Mouse (Mus musculus) hindbrain, embryonic 13.5 days (tissue): Measurements from ENCODE around the gene BC147527. TPM values are rescaled to one million over a fixed set of nuclear protein-coding genes. Genes with fewer than 3 reads are reported as not detected.

Source experiments
- ATAC-seq: fragments of 200-750 bp; cut with Nextera tagmentation; 2 replicates; pipeline ENCODE4 v1.8.0; 2017; ENCODE audit warnings: moderate TSS enrichment; ENCODE audit not compliant: low FRiP score
- H3K27ac ChIP-seq: fragments of 300-500 bp; sonication (generic); 2 replicates; pipeline ENCODE4 v1.5.1; 2015; ENCODE audit warnings: inconsistent platforms, mild to moderate bottlenecking, moderate library complexity
- H3K27me3 ChIP-seq: fragments of 300-500 bp; sonication (generic); 2 replicates; pipeline ENCODE4 v1.6.1; 2015; ENCODE audit warnings: mild to moderate bottlenecking, inconsistent platforms
- H3K36me3 ChIP-seq: fragments of 300-500 bp; sonication (generic); 2 replicates; pipeline ENCODE4 v1.6.1; 2015; ENCODE audit warnings: mild to moderate bottlenecking, inconsistent platforms
- H3K4me1 ChIP-seq: fragments of 300-500 bp; sonication (generic); replicated peaks from 2 replicates; pipeline ENCODE4 v1.6.1; 2015; ENCODE audit warnings: inconsistent platforms
- H3K4me2 ChIP-seq: fragments of 300-500 bp; sonication (generic); 2 replicates; pipeline ENCODE4 v1.6.1; 2015; ENCODE audit warnings: inconsistent platforms, mild to moderate bottlenecking, moderate library complexity
- H3K4me3 ChIP-seq: fragments of 300-500 bp; sonication (generic); 2 replicates; pipeline ENCODE4 v1.5.1; 2015; ENCODE audit warnings: mild to moderate bottlenecking, inconsistent platforms
- H3K9ac ChIP-seq: fragments of 300-500 bp; sonication (generic); 2 replicates; pipeline ENCODE4 v1.6.1; 2015; ENCODE audit warnings: mild to moderate bottlenecking, inconsistent platforms
- H3K9me3 ChIP-seq: fragments of 300-500 bp; sonication (generic); 2 replicates; pipeline ENCODE4 v1.6.1; 2016; ENCODE audit warnings: inconsistent platforms
- WGBS: fragments of 180-500 bp; shearing (Covaris S2); methylation state at CpG from one replicate; pipeline ENCODE4 v1.1.7; 2015; 5-methylcytosine and 5-hydroxymethylcytosine counted together
- polyA plus RNA-seq: library from polyadenylated mRNA; unstranded; fragments of >200 nt; fragmentation: Nextera tagmentation; extraction: Ambion mirVana; gene quantifications from 2 replicates; pipeline ENCODE4 v1.2.1, GENCODE M21; 2015

The BC147527 gene
- polyA plus RNA-seq, 1 experiment from 2014 or later = 0.10 TPM

GRCm38 (mm10) chr13:120320183-120320582 is 20.0 kb downstream of the BC147527 start:
- Histone ChIP-seq H3K4me3 (no peak overlapping the region), H3K9ac (no peak overlapping the region), H3K27me3 (no peaks in the 10 kb centered on the region), H3K27ac (no peak overlapping the region), H3K4me2 (no peak overlapping the region), H3K9me3 (no peaks in the 10 kb centered on the region), H3K4me1 (no peaks in the 10 kb centered on the region), H3K36me3 (no peaks in the 10 kb centered on the region)
- ATAC-seq = no peak
- 75% methylated on average over 3 of the region's 3 CpGs for WGBS

DNA sequence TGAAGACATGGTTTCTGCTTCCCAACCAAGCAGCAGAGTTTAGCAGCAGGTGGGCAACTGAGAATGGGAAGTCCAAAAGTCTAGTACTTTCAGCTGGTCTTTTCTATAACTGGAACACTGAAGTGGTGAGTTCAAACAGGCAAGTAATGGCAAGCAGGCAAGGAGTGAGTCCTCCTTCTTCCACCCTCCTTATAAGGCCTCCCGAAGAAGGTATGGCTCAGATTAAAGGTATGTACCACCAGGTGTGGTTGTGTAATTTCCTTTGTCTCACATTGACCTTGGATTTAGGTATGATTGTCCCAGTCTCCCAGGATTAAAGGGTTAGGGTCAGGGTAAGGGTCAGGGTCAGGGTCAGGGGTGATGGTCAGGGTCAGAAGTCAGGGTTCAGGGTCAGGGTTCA is 20.5 kb downstream of the BC147527 start:
- Histone ChIP-seq H3K9me3 (no peaks in the 10 kb centered on the region), H3K4me2 (no peak overlapping the region)
- WGBS = 97% methylated on average over 1 of the region's 1 CpGs

More for the DNA sequence above, 20.5 kb downstream of the BC147527 start:
- Histone ChIP-seq H3K4me3 (no peak overlapping the region), H3K27me3 (no peaks in the 10 kb centered on the region), H3K9ac (no peak overlapping the region), H3K4me1 (no peaks in the 10 kb centered on the region), H3K36me3 (no peaks in the 10 kb centered on the region), H3K27ac (no peak overlapping the region)
- no peak for ATAC-seq

Other genes with a start within 250 kb of the BC147527 start
- gene Gm21188, start 248.2 kb upstream of the BC147527 start, polyA plus RNA-seq = not detected in 2 replicates
- gene Gm20767, start 160.1 kb upstream of the BC147527 start, polyA plus RNA-seq = not detected in 2 replicates
- gene Gm21818, start 128.0 kb upstream of the BC147527 start, polyA plus RNA-seq = not detected in 2 replicates
- not detected in 2 replicates for gene Gm21762, start 84.4 kb upstream of the BC147527 start, polyA plus RNA-seq
- gene Gm21731, start 61.3 kb upstream of the BC147527 start, polyA plus RNA-seq = not detected in 2 replicates
- gene AF067061, start 37.3 kb upstream of the BC147527 start, polyA plus RNA-seq = not detected in 2 replicates
- not detected in 2 replicates for gene Tcstv3, start 16.5 kb downstream of the BC147527 start, polyA plus RNA-seq